Mouse (Mus musculus) R1 (cell line): Measurements from ENCODE around the gene Gm4214.
"Not testable (repeated sequence)": the region's sequence is repeated elsewhere in the genome, so short reads cannot be mapped to it uniquely, and the experiment has no call there.

Source experiments
- DNase-seq: peaks from one replicate; pipeline ENCODE4 v3.0.0-alpha.2; 2018; ENCODE audit warnings: low read depth, low spot score

The Gm4214 gene

GRCm38 (mm10) chr7:22984573-22984972 is at the start of gene Gm4214:
Gene Gm4214, minus strand, starts transcription at chr7:22984673.
- not testable (repeated sequence) for DNase-seq

GRCm38 (mm10) chr7:23019823-23020222 is 35.4 kb upstream of the Gm4214 start, which contains the start of gene Gm4216:
Gene Gm4216, minus strand, starts transcription at chr7:23019923.
- not testable (repeated sequence) for DNase-seq
